Mouse (Mus musculus) testis, adult 2 months (tissue): ENCODE measurements around the gene Olfr768.

Source experiments
- CTCF ChIP-seq: fragments of 200-500 bp; IDR thresholded peaks from 2 replicates; pipeline ENCODE4 v1.5.1; 2012; ENCODE audit warnings: low read depth, mild to moderate bottlenecking, inconsistent platforms, low read length, moderate library complexity; ENCODE audit not compliant: control insufficient read depth, insufficient read depth, insufficient replicate concordance
- POLR2A ChIP-seq: fragments of 200-500 bp; IDR thresholded peaks from 2 replicates; pipeline ENCODE4 v1.6.1; 2012; ENCODE audit warnings: low read depth, mild to moderate bottlenecking, inconsistent platforms, low read length, moderate library complexity; ENCODE audit not compliant: control insufficient read depth

DNA sequence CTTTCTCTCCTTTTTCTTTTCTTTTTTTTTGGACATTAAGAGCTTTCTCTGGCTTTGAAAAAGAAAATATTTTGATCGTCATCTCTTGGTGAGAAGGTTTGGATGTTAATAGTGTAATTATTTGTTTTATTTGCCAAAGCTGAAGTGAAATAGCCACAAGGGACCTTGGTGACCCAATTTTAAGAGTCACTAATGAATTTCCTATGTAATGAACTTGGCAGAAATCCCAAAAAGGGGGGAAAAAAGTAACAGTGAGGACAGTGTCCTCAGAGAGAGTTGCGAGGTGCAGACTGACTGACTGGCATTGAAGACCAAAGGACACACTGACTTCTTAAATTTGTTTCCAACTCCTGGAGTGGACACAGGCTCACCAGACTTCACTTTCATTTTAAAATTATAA is 39.7 kb upstream of the Olfr768 start, which contains the start of gene Olfr770:
- TF ChIP-seq CTCF (no peak), POLR2A (no peak)
